Mouse (Mus musculus): ENCODE measurements around the gene Atp5b.
"Not testable (repeated sequence)": the region's sequence is repeated elsewhere in the genome, so short reads cannot be mapped to it uniquely, and the experiment has no call there.

Atp5b gene

GRCm38 (mm10) chr10:128058601-128059151 lies 24.4 kb upstream of the Atp5b start, which contains the start of gene Ptges3:
Gene Ptges3 (plus strand): TSS chr10:128058954.
- H3K4me1 ChIP-seq (replicated peaks; ENCODE audit: low read depth, low read length): peaks cover 46% of the 10 kb centered on the region
- peaks cover 32% of the 10 kb centered on the region for H3K36me3 ChIP-seq (ENCODE audit: insufficient read depth, low read length)
- H3K9me3 ChIP-seq (ENCODE audit: low read length): no peaks in the 10 kb centered on the region
- TF ChIP-seq CTCF (conservative IDR thresholded peaks at IDR 0.05; ENCODE audit: low read length): no peak
- TF ChIP-seq POU5F1 (IDR thresholded peaks at IDR 0.05; ENCODE audit: borderline replicate concordance, low read length): no peak
- no peak for TF ChIP-seq NANOG (IDR thresholded peaks at IDR 0.05; ENCODE audit: borderline replicate concordance, low read length)
- H3K4me3 ChIP-seq (replicated peaks; ENCODE audit: low read length): peak within 1 kb of the TSS; percentile 98
- H3K27me3 ChIP-seq (ENCODE audit: insufficient read depth, low read length): peaks cover 3% of the 10 kb centered on the region; the same call in 1 of the 2 replicates

- TF ChIP-seq CTCF (conservative IDR thresholded peaks at IDR 0.05; ENCODE audit: low read length) (no peak), NANOG (IDR thresholded peaks at IDR 0.05; ENCODE audit: borderline replicate concordance, low read length) (no peak), POU5F1 (IDR thresholded peaks at IDR 0.05; ENCODE audit: borderline replicate concordance, low read length) (no peak)
- Histone ChIP-seq H3K9me3 (ENCODE audit: low read length) (no peaks in the 10 kb centered on the region), H3K4me1 (replicated peaks; ENCODE audit: low read depth, low read length) (peaks cover 54% of the 10 kb centered on the region), H3K36me3 (ENCODE audit: insufficient read depth, low read length) (peaks cover 38% of the 10 kb centered on the region), H3K4me3 (replicated peaks; ENCODE audit: low read length) (peak overlapping the region; percentile 98), H3K27me3 (ENCODE audit: insufficient read depth, low read length) (no peaks in the 10 kb centered on the region)
These were observed 23.7 kb upstream of the Atp5b start for GRCm38 (mm10) chr10:128059207-128059981.

- peaks cover 55% of the 10 kb centered on the region for H3K36me3 ChIP-seq (ENCODE audit: insufficient read depth, low read length)
- peak overlapping the region; percentile 98 for H3K4me3 ChIP-seq (replicated peaks; ENCODE audit: low read length)
- no peaks in the 10 kb centered on the region for H3K9me3 ChIP-seq (ENCODE audit: low read length)
- TF ChIP-seq CTCF (conservative IDR thresholded peaks at IDR 0.05; ENCODE audit: low read length) (no peak), NANOG (IDR thresholded peaks at IDR 0.05; ENCODE audit: borderline replicate concordance, low read length) (no peak), POU5F1 (IDR thresholded peaks at IDR 0.05; ENCODE audit: borderline replicate concordance, low read length) (no peak)
- no peaks in the 10 kb centered on the region for H3K27me3 ChIP-seq (ENCODE audit: insufficient read depth, low read length)
- peaks cover 71% of the 10 kb centered on the region for H3K4me1 ChIP-seq (replicated peaks; ENCODE audit: low read depth, low read length)
These were observed 22.0 kb upstream of the Atp5b start for GRCm38 (mm10) chr10:128061109-128061508.

GRCm38 (mm10) chr10:128062221-128062989 lies 20.7 kb upstream of the Atp5b start:
- Histone ChIP-seq H3K27me3 (ENCODE audit: insufficient read depth, low read length) (no peaks in the 10 kb centered on the region), H3K4me3 (replicated peaks; ENCODE audit: low read length) (peak overlapping the region; percentile 98), H3K4me1 (replicated peaks; ENCODE audit: low read depth, low read length) (peaks cover 76% of the 10 kb centered on the region), H3K36me3 (ENCODE audit: insufficient read depth, low read length) (peaks cover 68% of the 10 kb centered on the region), H3K9me3 (ENCODE audit: low read length) (no peaks in the 10 kb centered on the region)
- TF ChIP-seq POU5F1 (IDR thresholded peaks at IDR 0.05; ENCODE audit: borderline replicate concordance, low read length): no peak
- no peak for TF ChIP-seq CTCF (conservative IDR thresholded peaks at IDR 0.05; ENCODE audit: low read length)
- TF ChIP-seq NANOG (IDR thresholded peaks at IDR 0.05; ENCODE audit: borderline replicate concordance, low read length): no peak

GRCm38 (mm10) chr10:128066072-128066471 lies 17.0 kb upstream of the Atp5b start:
- Histone ChIP-seq H3K27me3 (ENCODE audit: insufficient read depth, low read length) (no peaks in the 10 kb centered on the region), H3K9me3 (ENCODE audit: low read length) (no peaks in the 10 kb centered on the region), H3K4me1 (replicated peaks; ENCODE audit: low read depth, low read length) (peaks cover 84% of the 10 kb centered on the region), H3K4me3 (replicated peaks; ENCODE audit: low read length) (no peak overlapping the region; the same call in 1 of the 2 replicates), H3K36me3 (ENCODE audit: insufficient read depth, low read length) (peaks cover 98% of the 10 kb centered on the region)
- no peak for TF ChIP-seq POU5F1 (IDR thresholded peaks at IDR 0.05; ENCODE audit: borderline replicate concordance, low read length)
- 0 out of 2 replicates have a peak, but pooled peaks have one; percentile 11 for TF ChIP-seq CTCF (conservative IDR thresholded peaks at IDR 0.05; ENCODE audit: low read length)

- no peak overlapping the region; the same call in 1 of the 2 replicates for H3K4me3 ChIP-seq (replicated peaks; ENCODE audit: low read length)
- TF ChIP-seq NANOG (IDR thresholded peaks at IDR 0.05; ENCODE audit: borderline replicate concordance, low read length) (no peak; the same call in 1 of the 2 replicates), CTCF (conservative IDR thresholded peaks at IDR 0.05; ENCODE audit: low read length) (no peak), POU5F1 (IDR thresholded peaks at IDR 0.05; ENCODE audit: borderline replicate concordance, low read length) (no peak)
- H3K36me3 ChIP-seq (ENCODE audit: insufficient read depth, low read length): peaks cover 99% of the 10 kb centered on the region
- peaks cover 78% of the 10 kb centered on the region for H3K4me1 ChIP-seq (replicated peaks; ENCODE audit: low read depth, low read length)
- no peaks in the 10 kb centered on the region for H3K27me3 ChIP-seq (ENCODE audit: insufficient read depth, low read length)
- H3K9me3 ChIP-seq (ENCODE audit: low read length): no peaks in the 10 kb centered on the region
These were observed 13.9 kb upstream of the Atp5b start for GRCm38 (mm10) chr10:128069201-128069600.

GRCm38 (mm10) chr10:128070432-128070831 lies 12.6 kb upstream of the Atp5b start:
- TF ChIP-seq CTCF (conservative IDR thresholded peaks at IDR 0.05; ENCODE audit: low read length): peak; percentile 36
- H3K4me3 ChIP-seq (replicated peaks; ENCODE audit: low read length): not testable (repeated sequence)
- H3K4me1 ChIP-seq (replicated peaks; ENCODE audit: low read depth, low read length): peaks cover 65% of the 10 kb centered on the region

GRCm38 (mm10) chr10:128078269-128078668 lies 4.8 kb upstream of the Atp5b start:
- H3K9me3 ChIP-seq (ENCODE audit: low read length); H3K27me3 ChIP-seq (ENCODE audit: insufficient read depth, low read length); H3K4me3 ChIP-seq (replicated peaks; ENCODE audit: low read length): not testable (repeated sequence)
- Histone ChIP-seq H3K4me1 (replicated peaks; ENCODE audit: low read depth, low read length) (peaks cover 32% of the 10 kb centered on the region), H3K36me3 (ENCODE audit: insufficient read depth, low read length) (peaks cover 50% of the 10 kb centered on the region)

More at GRCm38 (mm10) chr10:128070432-128070831, 12.6 kb upstream of the Atp5b start:
- not testable (repeated sequence) for H3K9me3 ChIP-seq (ENCODE audit: low read length); H3K27me3 ChIP-seq (ENCODE audit: insufficient read depth, low read length)
- peaks cover 100% of the 10 kb centered on the region for H3K36me3 ChIP-seq (ENCODE audit: insufficient read depth, low read length)

All from E14TG2a.4 (cell line).